32 mouse cellular contexts compared by ENCODE assay signal in genomic region chr16:11685264-11685663, GRCm38 (mm10).
A peak's percentile ranks its signal among the peaks of the same experiment; 100 is the strongest.
DNase-seq lines count a peak whose midpoint lies in the region; ATAC-seq and TF ChIP-seq lines count a peak whose summit lies in the region.
"Had no signal": no experiment of that assay in that cellular context is flagged by ENCODE, and none has a peak within 500 bp of the region (broad histone marks: within the 10 kb centered on the region; RNA-seq: fewer than 3 reads in every experiment).

No protein-coding gene starts in this region.

- no peak overlapping the region for H3K4me3 ChIP-seq in MEL (ENCODE audit: control insufficient read depth in 1 of 2, insufficient read depth in 1 of 2, low read depth in 2 of 2, low read length in 2 of 2)
- H3K4me3 ChIP-seq: embryonic facial prominence, embryonic 12.5 days; forebrain, embryonic 10.5 days; forebrain, embryonic 15.5 days; heart, embryonic 15.5 days; intestine, embryonic 15.5 days; limb, embryonic 12.5 days; liver, embryonic 15.5 days; lung, embryonic 15.5 days; midbrain, embryonic 10.5 days; midbrain, embryonic 15.5 days had no signal

- no peaks in the 10 kb centered on the region for H3K4me1 ChIP-seq in MEL (ENCODE audit: control insufficient read depth in 1 of 2, insufficient read depth in 2 of 2, low read length in 2 of 2)
- H3K4me1 ChIP-seq: embryonic facial prominence, embryonic 12.5 days; forebrain, embryonic 10.5 days; forebrain, embryonic 15.5 days; intestine, embryonic 15.5 days; limb, embryonic 12.5 days; liver, embryonic 15.5 days; lung, embryonic 15.5 days; midbrain, embryonic 10.5 days; midbrain, embryonic 15.5 days had no signal

- no peak overlapping the region for H3K9ac ChIP-seq in MEL (ENCODE audit: control insufficient read depth, low read depth, low read length, poor library complexity, severe bottlenecking)
- H3K9ac ChIP-seq: embryonic facial prominence, embryonic 12.5 days; forebrain, embryonic 15.5 days; heart, embryonic 15.5 days; intestine, embryonic 15.5 days; limb, embryonic 12.5 days; liver, embryonic 15.5 days; lung, embryonic 15.5 days; midbrain, embryonic 15.5 days had no signal

- no peaks in the 10 kb centered on the region for H3K36me3 ChIP-seq in MEL (ENCODE audit: control insufficient read depth in 1 of 2, insufficient read depth in 2 of 2, low read length in 2 of 2)
- H3K36me3 ChIP-seq: embryonic facial prominence, embryonic 12.5 days; forebrain, embryonic 10.5 days; forebrain, embryonic 15.5 days; heart, embryonic 15.5 days; intestine, embryonic 15.5 days; limb, embryonic 12.5 days; liver, embryonic 15.5 days; lung, embryonic 15.5 days; midbrain, embryonic 10.5 days; midbrain, embryonic 15.5 days had no signal

- ATAC-seq in hematopoietic stem cell, adult 5-6 weeks (replicated peaks in 1 of 2; ENCODE audit: insufficient read depth in 1 of 2, low FRiP score in 2 of 2, low TSS enrichment in 1 of 2, low read depth in 1 of 2, poor library complexity in 2 of 2, severe bottlenecking in 2 of 2), result peak; percentile 22 to 51; a peak in 2 of 4 replicates
- ATAC-seq: forebrain, embryonic 15.5 days; hindbrain, embryonic 16.5 days; intestine, embryonic 15.5 days; midbrain, embryonic 15.5 days had no signal

- H3K79me2 ChIP-seq in MEL (ENCODE audit: control insufficient read depth, insufficient read depth, low read length, poor library complexity), result no peaks in the 10 kb centered on the region

- peak; percentile 42 for DNase-seq in CD4-positive helper T cell, adult 2 months (ENCODE audit: low read depth, low spot score)
- DNase-seq in MEL (ENCODE audit: low read depth, low spot score), result peak; percentile 4
- peak; percentile 49 for DNase-seq in naive thymus-derived CD4-positive, alpha-beta T cell, adult 2 months (ENCODE audit: low read depth)
- DNase-seq in left cerebral cortex, postnatal 10 days (ENCODE audit: extremely low spot score in 1 of 2, low spot score in 2 of 2), result no peak
- DNase-seq in lung, postnatal 36 days, result no peak
- no peak for DNase-seq in gastrocnemius, postnatal 25 days
- DNase-seq: adrenal gland, postnatal 10 days; cerebellum, adult 8-10 months; cerebellum, postnatal 25 days; gastrocnemius, postnatal 36 days; kidney, adult 2 months; kidney, postnatal 4 days; layer of hippocampus, postnatal 36 days; lung, postnatal 4 days; right cerebral cortex, adult 18-20 months; spleen, adult 18-20 months; thymus, adult 18-20 months; thymus, postnatal 36 days had no signal

- no peak for TF ChIP-seq EP300 in MEL (IDR thresholded peaks at IDR 0.05; ENCODE audit: low read depth in 1 of 2, low read length in 2 of 2)

- H3K27ac ChIP-seq in MEL (ENCODE audit: control insufficient read depth, low read depth, low read length), result no peak overlapping the region
- H3K27ac ChIP-seq: embryonic facial prominence, embryonic 12.5 days; forebrain, embryonic 10.5 days; forebrain, embryonic 15.5 days; heart, embryonic 15.5 days; intestine, embryonic 15.5 days; kidney, postnatal 0 days; limb, embryonic 12.5 days; liver, embryonic 15.5 days; lung, embryonic 15.5 days; midbrain, embryonic 10.5 days; midbrain, embryonic 15.5 days; stomach, postnatal 0 days had no signal

- no peaks in the 10 kb centered on the region for H3K9me3 ChIP-seq in MEL (replicated peaks; ENCODE audit: insufficient read depth, low read length)
- H3K9me3 ChIP-seq: embryonic facial prominence, embryonic 12.5 days; forebrain, embryonic 10.5 days; forebrain, embryonic 15.5 days; heart, embryonic 15.5 days; intestine, embryonic 15.5 days; limb, embryonic 12.5 days; liver, embryonic 15.5 days; lung, embryonic 15.5 days; midbrain, embryonic 10.5 days; midbrain, embryonic 15.5 days had no signal

- no peaks in the 10 kb centered on the region for H3K27me3 ChIP-seq in MEL (ENCODE audit: control insufficient read depth in 1 of 2, insufficient read depth in 2 of 2, low read length in 2 of 2)
- H3K27me3 ChIP-seq: embryonic facial prominence, embryonic 12.5 days; forebrain, embryonic 15.5 days; heart, embryonic 15.5 days; intestine, embryonic 15.5 days; limb, embryonic 12.5 days; liver, embryonic 15.5 days; lung, embryonic 15.5 days; midbrain, embryonic 15.5 days had no signal

- no peak for TF ChIP-seq POLR2A in MEL (IDR thresholded peaks at IDR 0.05; ENCODE audit: control insufficient read depth in 1 of 2, insufficient read depth in 1 of 2, low read depth in 1 of 2, low read length in 2 of 2, poor library complexity in 1 of 2)

- no peak for TF ChIP-seq CTCF in MEL (IDR thresholded peaks at IDR 0.05 in 2 of 3, conservative IDR thresholded peaks at IDR 0.05 in 1 of 3; ENCODE audit: control insufficient read depth in 1 of 3, insufficient read depth in 1 of 3, low read depth in 2 of 3, low read length in 3 of 3, poor library complexity in 1 of 3, severe bottlenecking in 1 of 3)

- intact Hi-C loops in left cerebral cortex, postnatal 10 days (cut with DNase I), result no loop called here

- TF ChIP-seq RAD21 in MEL (IDR thresholded peaks at IDR 0.05; ENCODE audit: low read depth, low read length), result no peak

TF ChIP-seq in MEL, 35 proteins besides CTCF, POLR2A, EP300 and RAD21:
- TF ChIP-seq KAT2A (conservative IDR thresholded peaks at IDR 0.05; ENCODE audit: low read depth, low read length), result no peak
- TF ChIP-seq POLR2AphosphoS5 (IDR thresholded peaks at IDR 0.05; ENCODE audit: borderline replicate concordance, low read depth, low read length), result no peak
- no peak for TF ChIP-seq NRF1 (IDR thresholded peaks at IDR 0.05; ENCODE audit: insufficient read depth, low read depth, low read length, poor library complexity, severe bottlenecking)
- no peak for TF ChIP-seq GATA1 (IDR thresholded peaks at IDR 0.05; ENCODE audit: low read depth, low read length)
- TF ChIP-seq ZC3H11A (IDR thresholded peaks at IDR 0.05; ENCODE audit: low read depth, low read length), result no peak
- TF ChIP-seq MXI1 (IDR thresholded peaks at IDR 0.05; ENCODE audit: low read depth, low read length), result no peak
- no peak for TF ChIP-seq MAZ (IDR thresholded peaks at IDR 0.05; ENCODE audit: low read depth, low read length)
- no peak for TF ChIP-seq MEF2A (IDR thresholded peaks at IDR 0.05; ENCODE audit: extremely low read depth, insufficient replicate concordance, low read depth, low read length, poor library complexity, severe bottlenecking)
- TF ChIP-seq E2F4 (IDR thresholded peaks at IDR 0.05; ENCODE audit: borderline replicate concordance, low read depth, low read length), result no peak
- no peak for TF ChIP-seq UBTF (IDR thresholded peaks at IDR 0.05; ENCODE audit: borderline replicate concordance, insufficient read depth, low read depth, low read length)
- no peak for TF ChIP-seq ELF1 (IDR thresholded peaks at IDR 0.05; ENCODE audit: low read depth, low read length)
- no peak for TF ChIP-seq JUND (IDR thresholded peaks at IDR 0.05; ENCODE audit: low read depth, low read length)

Comparison
In these comparisons a context has a peak if more than half of its experiments do, and no peak if none do; other contexts are left out.
1. DNase-seq: peak in CD4-positive helper T cell, adult 2 months (single experiment), MEL (single experiment) and naive thymus-derived CD4-positive, alpha-beta T cell, adult 2 months (single experiment); none in left cerebral cortex, postnatal 10 days (0 of 2), lung, postnatal 36 days (single experiment) and gastrocnemius, postnatal 25 days (single experiment).